ENCODE assay signal across 9 mouse cellular contexts in genomic region chr5:120742125-120742524, GRCm38 (mm10). TPM values are rescaled to one million over a fixed set of nuclear protein-coding genes. Genes with fewer than 3 reads are reported as not detected.
DNase-seq lines count a peak whose midpoint lies in the region; ATAC-seq and TF ChIP-seq lines count a peak whose summit lies in the region.
"Had no signal": no experiment of that assay in that cellular context is flagged by ENCODE, and none has a peak within 500 bp of the region (broad histone marks: within the 10 kb centered on the region; RNA-seq: fewer than 3 reads in every experiment).

No protein-coding gene starts in this region.

- no peaks in the 10 kb centered on the region for H3K4me1 ChIP-seq in forebrain, embryonic 10.5 days
- no peaks in the 10 kb centered on the region for H3K4me1 ChIP-seq in forebrain, embryonic 15.5 days
- no peaks in the 10 kb centered on the region for H3K4me1 ChIP-seq in intestine, embryonic 15.5 days (replicated peaks)

- no peaks in the 10 kb centered on the region for H3K27me3 ChIP-seq in forebrain, embryonic 10.5 days (ENCODE audit: poor library complexity, severe bottlenecking)
- no peaks in the 10 kb centered on the region for H3K27me3 ChIP-seq in forebrain, embryonic 15.5 days
- H3K27me3 ChIP-seq in intestine, embryonic 15.5 days (replicated peaks): no peaks in the 10 kb centered on the region; the same call in 1 of the 2 replicates

- no peak overlapping the region for H3K4me2 ChIP-seq in forebrain, embryonic 15.5 days (replicated peaks)
- H3K4me2 ChIP-seq in intestine, embryonic 15.5 days (replicated peaks): no peak overlapping the region

- no peak overlapping the region for H3K27ac ChIP-seq in forebrain, embryonic 10.5 days
- H3K27ac ChIP-seq in forebrain, embryonic 15.5 days (replicated peaks): no peak overlapping the region
- no peak overlapping the region for H3K27ac ChIP-seq in intestine, embryonic 15.5 days

- peak; percentile 33 for DNase-seq in forebrain, embryonic 10.5 days (ENCODE audit: extremely low spot score, low spot score)
- peak; percentile 9 to 11 for DNase-seq in lung, adult 18-20 months
- no peak for DNase-seq in lung, postnatal 25 days (ENCODE audit: low spot score)
- DNase-seq in brain, embryonic 14.5 days (ENCODE audit: low read depth): peak; percentile 48
- DNase-seq in kidney, postnatal 4 days: peak; percentile 39 to 50
- peak; percentile 35 to 66 for DNase-seq in spleen, postnatal 10 days (ENCODE audit: low spot score in 2 of 2)

- no peaks in the 10 kb centered on the region for H3K36me3 ChIP-seq in forebrain, embryonic 10.5 days (replicated peaks)
- no peaks in the 10 kb centered on the region for H3K36me3 ChIP-seq in forebrain, embryonic 15.5 days
- no peaks in the 10 kb centered on the region for H3K36me3 ChIP-seq in intestine, embryonic 15.5 days

- no peak overlapping the region for H3K4me3 ChIP-seq in forebrain, embryonic 10.5 days
- H3K4me3 ChIP-seq in forebrain, embryonic 15.5 days: no peak overlapping the region
- H3K4me3 ChIP-seq in intestine, embryonic 15.5 days (replicated peaks): no peak overlapping the region

- WGBS in forebrain, embryonic 10.5 days: 33% methylated on average over 4 of the region's 4 CpGs
- 28% methylated on average over 4 of the region's 4 CpGs for WGBS in forebrain, embryonic 15.5 days
- WGBS in intestine, embryonic 15.5 days: 33% methylated on average over 4 of the region's 4 CpGs

- H3K9ac ChIP-seq in forebrain, embryonic 15.5 days (replicated peaks): no peak overlapping the region
- no peak overlapping the region for H3K9ac ChIP-seq in intestine, embryonic 15.5 days

- no peak for TF ChIP-seq POLR2A in brain, embryonic 14.5 days (IDR thresholded peaks at IDR 0.05; ENCODE audit: borderline replicate concordance, extremely low read depth, insufficient read depth, insufficient read length, poor library complexity, severe bottlenecking)

- no peak for ATAC-seq in forebrain, embryonic 15.5 days (replicated peaks)
- ATAC-seq in intestine, embryonic 15.5 days: no peak

- peak; percentile 41; the same call in 1 of the 2 replicates for TF ChIP-seq CTCF in brain, embryonic 14.5 days (IDR thresholded peaks at IDR 0.05; ENCODE audit: borderline replicate concordance, extremely low read depth, insufficient read depth, insufficient read length)

- H3K9me3 ChIP-seq in forebrain, embryonic 10.5 days: no peaks in the 10 kb centered on the region
- no peaks in the 10 kb centered on the region for H3K9me3 ChIP-seq in forebrain, embryonic 15.5 days
- no peaks in the 10 kb centered on the region for H3K9me3 ChIP-seq in intestine, embryonic 15.5 days

RNA-seq across cellular contexts. Expression of gene Oas2, which starts 7.5 kb away (rescaled TPM):
- 0.11 TPM in 1 of 2 replicates, not detected in the other for polyA plus RNA-seq in forebrain, embryonic 10.5 days (2016; fragmentation: Nextera tagmentation; extraction: Ambion mirVana)
- polyA plus RNA-seq in forebrain, embryonic 15.5 days (2015; fragmentation: Nextera tagmentation; extraction: Ambion mirVana): 0.08 and 0.14 TPM in 2 replicates
- polyA plus RNA-seq in brain, embryonic 14.5 days (2012; rRNA removed): 0.41 and 0.49 TPM in 2 replicates
- polyA plus RNA-seq in intestine, embryonic 15.5 days (2015; fragmentation: Nextera tagmentation; extraction: Ambion mirVana): 0.54 and 0.60 TPM in 2 replicates
- polyA plus RNA-seq: neural tube, embryonic 14.5 days had no signal

RNA-seq across cellular contexts. Expression of gene Dtx1, which starts 30.4 kb away (rescaled TPM):
- polyA plus RNA-seq in forebrain, embryonic 10.5 days (2016; fragmentation: Nextera tagmentation; extraction: Ambion mirVana): 1.3 and 2.0 TPM in 2 replicates
- 48.2 and 52.8 TPM in 2 replicates for polyA plus RNA-seq in forebrain, embryonic 15.5 days (2015; fragmentation: Nextera tagmentation; extraction: Ambion mirVana)
- polyA plus RNA-seq in brain, embryonic 14.5 days (2012; rRNA removed): 119 and 150 TPM in 2 replicates
- 4.1 and 4.3 TPM in 2 replicates for polyA plus RNA-seq in intestine, embryonic 15.5 days (2015; fragmentation: Nextera tagmentation; extraction: Ambion mirVana)

RNA-seq across cellular contexts. Expression of gene Oas3, which starts 35.3 kb away (rescaled TPM):
- polyA plus RNA-seq in forebrain, embryonic 10.5 days (2016; fragmentation: Nextera tagmentation; extraction: Ambion mirVana): 0.07 and 0.14 TPM in 2 replicates
- 0.22 and 0.40 TPM in 2 replicates for polyA plus RNA-seq in forebrain, embryonic 15.5 days (2015; fragmentation: Nextera tagmentation; extraction: Ambion mirVana)
- 0.40 and 0.67 TPM in 2 replicates for polyA plus RNA-seq in brain, embryonic 14.5 days (2012; rRNA removed)
- 0.20 TPM in 2 replicates for polyA plus RNA-seq in intestine, embryonic 15.5 days (2015; fragmentation: Nextera tagmentation; extraction: Ambion mirVana)

RNA-seq across cellular contexts. Expression of gene Oas1e, which starts 53.2 kb away (rescaled TPM):
- polyA plus RNA-seq in forebrain, embryonic 10.5 days (2016; fragmentation: Nextera tagmentation; extraction: Ambion mirVana): not detected in 2 replicates
- polyA plus RNA-seq in forebrain, embryonic 15.5 days (2015; fragmentation: Nextera tagmentation; extraction: Ambion mirVana): 0.26 TPM in 1 of 2 replicates, not detected in the other
- polyA plus RNA-seq in brain, embryonic 14.5 days (2012; rRNA removed): 0.10 and 0.19 TPM in 2 replicates
- polyA plus RNA-seq in intestine, embryonic 15.5 days (2015; fragmentation: Nextera tagmentation; extraction: Ambion mirVana): not detected in 2 replicates
